Mouse (Mus musculus): ENCODE measurements at regions not wholly inside any gene's neighbourhood (a gene's known extent, or its start where the extent isn't known, plus 50 kb on each side); places are given as distances from the start of the nearest gene placed in this dataset.

DNA sequence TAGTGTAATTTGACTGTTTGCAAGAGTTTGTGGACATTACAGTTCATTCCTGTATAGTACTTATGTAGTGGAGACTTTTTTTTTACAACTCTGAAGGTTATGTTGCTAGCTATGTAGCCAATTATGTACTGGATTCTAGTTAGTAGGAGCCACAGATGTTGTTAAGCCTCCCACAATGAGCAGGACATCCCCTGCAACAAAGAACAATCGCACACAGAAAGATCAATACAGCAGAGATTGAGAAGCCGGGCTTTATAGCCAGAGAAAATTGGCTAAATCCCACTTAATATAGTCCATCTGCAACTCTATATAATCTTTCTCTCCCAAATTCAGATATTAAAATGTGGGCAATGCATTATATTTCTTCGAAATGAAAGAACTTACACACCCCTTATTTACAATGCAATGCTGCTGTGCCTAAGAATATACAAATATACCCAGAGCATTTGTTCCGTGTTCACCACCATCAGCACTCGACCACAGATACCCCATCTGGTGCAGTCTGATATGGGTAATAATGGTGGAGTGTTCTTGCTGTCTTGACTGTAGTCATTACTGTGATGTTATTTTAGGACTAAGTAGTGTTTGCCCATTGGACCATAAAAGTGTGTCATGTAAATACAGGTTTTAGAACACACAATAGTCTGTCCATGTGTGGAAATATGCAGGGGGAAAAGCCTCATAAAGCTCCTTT lies 1351.9 kb upstream of the Zeb2 start:
- DNase-seq = no peak

DNA sequence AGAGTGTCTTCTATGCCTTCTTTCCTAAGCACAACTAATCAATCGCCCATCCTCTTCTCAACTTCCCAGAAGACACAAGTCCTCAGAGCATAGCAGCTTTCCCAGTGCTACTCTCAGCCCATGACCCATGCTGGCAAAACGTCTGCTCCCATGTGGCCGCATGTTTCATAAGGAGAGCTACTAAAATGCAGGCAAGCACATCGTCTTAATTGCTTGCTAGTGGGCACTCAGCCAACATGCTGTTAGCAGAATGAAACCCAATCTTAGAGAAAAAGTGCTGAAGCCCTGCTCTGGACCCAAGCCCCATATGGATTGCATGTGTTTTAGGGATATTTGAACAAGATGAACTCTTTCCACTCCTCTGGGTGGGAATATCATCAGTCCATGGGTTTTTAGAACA lies 1348.2 kb upstream of the Zeb2 start:
- DNase-seq = no peak

DNA sequence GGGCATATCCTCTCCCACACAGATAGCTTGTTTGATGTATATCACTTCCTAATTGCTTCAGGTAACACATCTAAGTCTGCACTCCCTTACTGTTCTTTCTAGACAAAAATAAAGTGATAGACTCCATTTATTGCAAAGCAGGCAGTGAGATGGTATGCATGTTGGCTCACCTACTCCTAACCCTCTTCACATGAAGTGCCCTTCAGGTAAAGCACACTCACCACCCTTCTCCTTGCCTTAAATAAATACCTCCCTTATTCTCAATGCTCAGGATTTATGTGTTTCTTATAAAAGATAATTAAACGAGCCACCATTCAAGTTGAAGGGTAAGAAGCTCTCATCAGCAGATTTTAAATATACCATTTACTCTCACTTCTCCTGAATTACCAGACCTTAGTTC lies 1347.7 kb upstream of the Zeb2 start:
- DNase-seq = no peak

DNA sequence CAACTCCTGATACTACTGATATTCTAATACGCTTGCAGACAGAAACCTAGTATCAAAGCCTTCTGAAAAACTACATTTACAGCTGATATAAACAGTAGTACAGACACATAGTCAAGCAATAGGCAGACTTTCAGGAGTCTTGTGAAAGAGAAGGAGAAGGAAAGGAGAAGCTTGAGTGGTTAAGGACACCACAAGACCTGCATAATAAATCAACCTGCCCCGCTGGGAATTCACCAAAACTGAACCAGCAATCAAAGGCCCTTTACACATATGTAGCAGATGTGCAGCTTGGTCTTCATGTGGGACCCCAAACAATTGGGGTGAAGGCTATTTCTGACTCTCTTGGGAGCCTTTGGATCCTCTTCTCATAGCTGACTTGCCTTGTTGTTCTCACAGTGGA lies 1345.5 kb upstream of the Zeb2 start:
- DNase-seq = no peak

DNA sequence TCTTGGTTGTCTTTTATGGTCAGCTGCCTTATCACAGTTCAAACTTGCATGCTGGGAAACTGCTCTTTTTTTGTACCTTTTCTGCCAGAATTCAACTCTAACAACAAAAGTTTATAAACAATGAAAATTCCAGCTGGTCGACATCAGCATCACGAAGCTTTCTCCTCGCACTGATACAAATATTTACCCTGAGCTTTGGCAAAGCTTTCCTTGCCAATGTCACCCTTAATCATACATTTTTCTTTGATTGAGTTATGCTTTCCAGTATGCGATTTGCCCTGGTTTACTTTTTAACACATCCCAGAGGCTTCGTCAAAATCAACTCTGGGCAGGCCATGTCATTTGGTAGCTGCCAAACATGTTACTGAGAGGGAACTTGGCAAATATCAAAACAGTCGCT lies 1333.5 kb upstream of the Zeb2 start:
- DNase-seq = no peak

DNA sequence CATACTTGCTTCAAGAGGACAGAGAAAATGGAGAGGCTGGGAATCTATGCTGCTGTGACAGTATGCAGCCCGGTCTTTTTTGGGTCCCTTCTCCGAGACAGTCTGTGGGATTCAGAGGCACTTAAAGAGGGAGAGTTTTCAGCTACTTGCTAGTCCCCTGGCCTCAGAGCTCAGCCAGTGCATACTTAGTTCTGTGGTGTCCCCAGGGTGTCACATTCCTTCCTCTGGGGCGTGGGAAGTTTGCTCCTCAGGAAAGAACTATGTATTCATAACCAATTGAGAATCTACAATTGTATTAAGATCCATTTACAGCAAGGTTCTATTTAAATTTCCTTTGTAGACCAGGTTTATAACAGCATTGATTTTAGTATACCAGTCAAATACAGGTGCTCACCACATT lies 1328.1 kb upstream of the Zeb2 start:
- no peak for DNase-seq

DNA sequence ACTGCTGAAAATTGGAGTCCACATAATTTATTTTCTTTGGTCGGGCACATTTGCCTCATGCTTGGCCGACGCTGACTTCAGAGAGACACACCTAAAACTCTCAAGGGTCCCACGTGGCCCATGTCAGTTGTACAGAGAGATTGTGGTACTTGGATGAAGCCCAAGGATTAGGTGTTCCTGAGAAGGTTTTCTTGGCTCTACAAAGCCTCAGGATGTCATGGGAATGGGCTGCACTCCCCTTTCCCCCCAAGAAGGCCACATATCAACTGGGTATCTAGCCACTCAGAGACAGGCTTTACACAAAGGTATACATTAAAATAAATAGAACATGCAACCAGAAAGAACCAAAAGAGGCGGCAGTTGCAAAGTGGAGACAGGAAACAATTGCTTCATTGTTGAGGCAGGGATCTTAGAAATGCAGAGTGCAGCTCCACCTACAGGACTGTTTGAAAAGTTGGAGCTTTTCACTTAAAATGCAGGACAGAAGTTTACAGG lies 1326.5 kb upstream of the Zeb2 start:
- DNase-seq = no peak

DNA sequence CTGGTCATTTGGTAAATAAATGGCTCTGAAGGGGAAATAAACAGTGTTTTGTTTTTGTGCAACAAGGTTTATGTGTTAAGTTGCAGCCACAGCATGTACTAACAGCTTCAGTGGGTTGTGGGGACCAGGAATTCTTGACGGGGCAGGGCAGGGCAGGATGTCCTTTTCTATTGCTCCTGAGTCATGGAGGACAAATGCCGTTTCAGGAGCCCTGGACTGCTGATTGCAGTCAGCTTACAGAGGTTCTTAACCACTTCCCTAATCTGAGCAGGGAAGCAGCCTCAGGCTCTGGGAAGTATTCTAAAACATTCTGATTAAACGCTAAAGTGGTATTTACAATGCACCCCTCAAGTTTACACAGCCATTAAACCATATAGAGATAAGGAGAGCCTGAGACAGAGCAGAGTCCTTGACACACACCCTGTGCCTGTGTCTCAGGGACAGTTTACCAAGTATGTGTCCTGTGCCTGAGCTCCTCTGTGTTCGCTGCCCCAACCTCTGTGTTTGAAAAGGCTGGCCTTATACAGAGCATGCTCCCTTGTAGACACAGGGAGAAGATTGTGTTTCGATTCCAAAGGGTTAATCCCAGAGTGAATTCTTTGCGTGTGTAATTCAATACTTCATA lies 1326.0 kb upstream of the Zeb2 start:
- DNase-seq = no peak

DNA sequence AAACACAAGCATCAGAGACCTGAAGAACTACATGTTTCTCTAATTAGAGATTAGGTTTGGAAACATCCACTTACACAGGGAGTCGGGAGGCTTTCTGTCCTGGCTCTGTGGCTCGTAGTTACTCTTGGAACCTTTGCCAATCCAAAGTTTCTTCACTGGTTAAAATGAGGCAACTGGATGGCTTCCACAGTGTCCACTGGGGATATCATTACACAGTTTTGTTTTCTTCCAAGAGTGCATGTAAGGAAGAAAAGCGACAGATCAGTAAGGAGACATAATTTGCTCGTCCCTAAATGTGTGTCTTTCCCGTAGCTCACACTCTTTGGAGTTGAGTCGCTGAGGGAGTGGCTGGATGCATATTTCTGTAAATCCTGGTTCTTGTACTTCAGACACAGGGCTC lies 1325.4 kb upstream of the Zeb2 start:
- no peak for DNase-seq

DNA sequence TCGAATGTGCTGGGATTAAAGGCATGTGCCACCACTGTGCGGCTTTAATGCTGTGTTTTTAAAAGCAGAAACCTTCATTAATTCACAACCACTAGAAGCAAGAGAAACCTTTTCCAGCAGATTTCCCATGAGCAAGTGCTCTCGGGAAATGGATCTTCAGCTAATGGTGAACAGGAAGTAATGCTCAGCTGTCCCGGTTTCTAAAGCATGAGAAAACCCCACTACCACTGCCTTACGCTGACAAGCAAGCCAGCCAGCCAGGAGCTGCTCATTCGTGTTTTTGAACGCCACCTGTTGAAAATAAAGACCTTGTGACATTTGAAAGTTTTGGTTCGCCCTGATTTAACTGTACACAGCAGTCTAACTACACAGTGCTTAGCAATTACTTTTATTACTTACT lies 1324.7 kb upstream of the Zeb2 start:
- DNase-seq = no peak

DNA sequence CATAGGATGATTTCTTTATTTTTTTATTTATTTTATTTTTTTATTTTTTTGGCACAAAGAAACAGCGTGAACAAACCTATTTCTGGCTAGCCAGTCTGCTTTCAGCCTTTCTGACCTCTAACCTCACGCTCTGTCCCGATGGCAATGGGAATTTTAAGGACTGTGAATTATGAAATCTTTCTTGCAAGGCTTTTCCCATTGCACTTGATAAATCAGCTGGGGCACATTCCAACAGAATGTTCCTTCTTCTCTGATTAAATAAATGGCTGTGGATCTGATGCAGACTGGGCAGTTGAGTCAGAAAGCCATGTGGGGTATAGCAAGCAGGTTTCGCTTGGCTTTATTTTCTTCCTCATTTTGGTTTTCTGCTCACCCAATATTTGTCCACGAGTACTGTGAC lies 1324.2 kb upstream of the Zeb2 start:
- DNase-seq = no peak

DNA sequence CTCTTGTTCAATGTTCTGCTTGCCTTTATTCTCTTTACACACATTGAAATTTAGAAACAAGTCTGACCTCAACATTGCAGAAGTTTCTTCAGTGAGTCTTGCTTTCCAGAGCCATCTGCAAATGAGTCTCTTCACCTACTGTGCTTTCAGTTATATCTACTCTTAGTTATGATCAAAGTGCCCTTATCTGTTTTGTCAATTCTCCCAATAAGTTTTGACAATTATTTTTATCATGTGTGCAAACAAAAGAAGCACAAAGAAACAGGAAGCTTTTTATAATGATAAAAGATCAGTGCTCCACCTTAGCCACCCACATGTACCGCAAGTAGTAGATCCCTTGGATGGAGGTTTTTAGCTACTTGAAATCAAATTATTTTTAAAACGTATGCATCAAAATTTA lies 1322.8 kb upstream of the Zeb2 start:
- DNase-seq = no peak

DNA sequence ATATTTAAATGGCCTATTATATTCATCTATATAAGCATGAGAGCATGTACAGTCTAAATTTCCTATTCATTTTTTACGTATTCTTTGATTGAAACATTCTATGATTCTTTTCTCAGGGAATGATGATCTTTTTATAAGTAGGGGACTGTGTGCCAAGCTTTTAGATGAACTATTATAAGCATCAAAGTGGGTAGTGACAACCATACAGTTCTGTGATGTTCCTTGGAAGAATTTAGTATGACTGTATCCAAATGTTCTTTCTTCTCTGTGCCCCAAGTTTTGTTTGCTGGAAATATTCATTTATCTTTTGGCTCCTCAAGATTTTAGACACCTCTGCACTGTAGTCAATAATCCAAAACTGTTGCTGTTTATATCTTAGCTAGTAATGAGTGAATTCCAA lies 1301.1 kb upstream of the Zeb2 start:
- DNase-seq = no peak

DNA sequence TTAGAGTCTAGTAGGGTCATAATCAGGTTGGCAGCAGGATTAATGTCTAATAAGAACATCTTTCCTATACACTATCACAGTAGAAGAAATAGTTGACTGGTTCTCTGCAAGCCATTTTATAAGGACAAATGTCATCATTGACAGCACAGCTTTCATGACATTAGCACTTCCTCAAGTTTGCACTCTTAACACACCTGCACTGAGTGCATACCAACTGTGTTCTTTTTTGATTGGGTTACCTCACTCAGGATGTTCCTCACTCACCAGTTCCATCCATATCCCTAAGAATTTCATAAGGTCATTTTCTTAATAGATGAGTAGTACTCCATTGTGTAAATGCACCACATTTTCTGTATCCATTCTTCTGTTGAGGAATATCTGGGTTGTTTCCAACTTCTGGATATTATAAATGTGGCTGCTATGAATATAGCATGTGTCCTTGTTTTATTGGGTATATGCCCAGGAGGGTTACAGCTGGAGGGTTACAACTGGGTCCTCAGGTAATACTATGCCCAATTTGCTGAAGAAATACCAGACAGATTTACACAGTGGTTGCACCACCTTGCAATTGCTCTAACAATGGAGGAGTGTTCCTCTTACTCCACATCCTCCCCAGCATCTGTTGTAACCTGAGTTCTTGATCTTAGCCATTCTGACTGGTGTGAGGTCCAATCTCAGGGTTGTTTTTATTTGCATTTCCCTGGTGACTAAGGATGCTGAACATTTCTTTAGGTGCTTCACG lies 1285.3 kb upstream of the Zeb2 start:
- no peak for DNase-seq

DNA sequence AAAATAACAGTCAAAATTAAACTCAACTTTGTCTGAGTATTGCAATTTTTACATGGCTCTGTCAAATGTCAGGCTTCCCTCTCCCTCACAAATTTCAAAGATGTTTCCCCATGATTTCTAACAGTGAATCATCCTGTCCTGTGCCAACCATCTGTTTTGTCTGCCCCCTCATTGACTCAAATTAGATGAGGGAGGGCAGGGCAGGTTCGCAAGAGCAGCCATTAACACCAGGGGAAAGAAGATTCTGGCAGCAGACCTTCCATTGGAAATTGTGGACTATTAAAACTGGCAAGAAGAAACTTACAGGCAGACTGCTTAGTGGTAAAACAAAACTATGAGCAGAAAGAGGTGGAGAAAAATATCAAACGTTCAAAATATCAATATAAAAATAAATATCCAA lies 1277.0 kb upstream of the Zeb2 start:
- no peak for DNase-seq

DNA sequence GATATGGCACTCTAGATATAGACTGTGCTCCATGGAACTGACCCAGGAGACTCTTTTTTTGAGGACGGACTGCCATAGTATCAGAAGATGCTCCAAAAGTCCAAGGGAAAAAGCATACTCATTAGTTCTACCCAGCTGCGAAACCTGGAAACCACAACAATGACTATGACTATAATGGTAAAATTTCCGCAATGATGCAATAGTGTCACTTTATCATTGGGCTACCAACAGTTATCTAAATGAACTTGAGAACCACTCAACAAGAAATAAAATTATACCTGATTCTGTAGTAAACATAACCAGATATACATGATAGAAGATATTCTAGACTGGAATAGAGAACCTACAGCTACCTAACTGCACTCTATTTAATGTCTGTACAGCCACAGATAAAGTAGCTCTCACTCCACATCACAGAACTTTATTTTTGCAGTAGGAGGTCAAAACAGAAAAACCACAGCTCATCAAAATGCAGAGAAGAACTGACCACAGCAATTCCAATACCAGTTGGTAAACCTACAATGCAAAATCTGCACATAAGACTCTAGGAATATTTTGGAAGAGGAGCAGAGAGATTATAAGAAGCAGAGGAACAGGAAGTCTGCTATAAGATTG lies 1255.8 kb upstream of the Zeb2 start:
- DNase-seq = no peak

DNA sequence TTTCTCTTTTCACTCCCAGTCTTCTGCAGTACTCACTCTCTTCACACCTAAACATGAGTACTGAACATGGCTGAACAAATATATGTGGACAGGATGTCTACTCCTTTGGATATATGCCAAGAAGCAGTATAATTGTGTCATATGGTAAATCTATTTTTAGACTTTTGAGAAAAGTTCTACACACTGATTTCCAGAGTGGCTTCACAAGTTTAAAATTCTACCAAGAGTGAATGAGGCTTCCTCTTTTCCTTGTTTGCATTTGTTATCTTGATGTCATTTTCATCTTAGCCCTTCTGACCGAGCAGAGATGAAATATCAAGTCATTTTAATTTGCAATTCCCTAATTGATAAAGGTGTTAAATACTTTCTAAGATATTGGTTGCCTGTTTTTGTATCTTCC lies 1254.6 kb upstream of the Zeb2 start:
- no peak for DNase-seq

DNA sequence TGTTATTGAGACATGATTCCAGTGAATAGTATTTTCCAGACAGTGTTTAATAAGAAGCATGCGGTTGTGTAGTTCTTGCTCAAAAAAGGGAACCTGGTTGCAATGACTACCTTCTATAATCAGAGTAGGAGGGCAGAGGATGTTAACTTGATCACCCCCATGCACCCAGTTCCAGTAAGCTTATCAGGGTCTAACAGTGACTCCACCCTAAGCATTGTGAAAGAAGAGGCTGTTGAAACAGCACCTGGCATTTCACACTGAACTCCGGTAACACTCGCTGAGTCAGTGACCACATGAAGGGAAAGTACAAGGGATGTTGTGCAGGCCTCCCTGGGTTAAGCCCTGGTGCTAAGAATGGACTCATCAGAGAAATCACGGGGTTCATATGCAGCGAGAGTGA lies 1253.8 kb upstream of the Zeb2 start:
- no peak for DNase-seq

DNA sequence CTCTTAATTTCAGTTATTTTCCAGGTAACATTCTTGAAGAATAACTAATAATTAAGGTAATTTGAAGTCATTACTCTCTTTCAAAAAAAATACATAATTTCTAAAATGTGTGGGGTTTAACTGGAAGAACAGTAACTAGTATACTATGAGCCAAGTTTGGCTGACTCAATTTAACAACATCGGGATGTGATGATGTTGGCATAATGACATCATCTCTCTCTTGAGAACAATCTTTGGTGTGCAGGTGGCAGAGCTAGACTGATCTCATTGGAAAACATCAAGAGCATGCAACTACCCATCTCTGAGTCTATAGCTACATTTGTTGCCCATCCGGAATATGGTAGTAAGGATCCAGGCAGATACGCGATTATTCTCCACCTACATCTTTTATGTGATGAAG lies 1251.7 kb upstream of the Zeb2 start:
- DNase-seq = no peak

DNA sequence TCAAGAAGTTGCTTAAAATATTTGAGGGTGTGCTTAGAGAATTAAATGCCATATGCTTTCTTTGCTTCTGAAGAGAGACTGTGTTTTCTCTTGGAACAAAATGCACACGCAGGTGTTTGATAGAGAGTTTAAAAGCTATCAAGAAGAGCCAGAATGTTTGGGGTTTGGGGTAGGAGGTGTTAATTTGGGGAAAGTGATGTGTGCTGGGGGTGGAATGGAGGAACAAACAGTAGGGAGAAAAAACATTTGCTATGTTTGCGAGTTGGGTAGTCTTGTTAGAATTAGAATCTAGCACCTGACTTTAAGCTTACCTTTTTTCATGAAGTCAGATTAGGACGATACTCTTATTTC lies 1248.9 kb upstream of the Zeb2 start:
- DNase-seq = no peak

DNA sequence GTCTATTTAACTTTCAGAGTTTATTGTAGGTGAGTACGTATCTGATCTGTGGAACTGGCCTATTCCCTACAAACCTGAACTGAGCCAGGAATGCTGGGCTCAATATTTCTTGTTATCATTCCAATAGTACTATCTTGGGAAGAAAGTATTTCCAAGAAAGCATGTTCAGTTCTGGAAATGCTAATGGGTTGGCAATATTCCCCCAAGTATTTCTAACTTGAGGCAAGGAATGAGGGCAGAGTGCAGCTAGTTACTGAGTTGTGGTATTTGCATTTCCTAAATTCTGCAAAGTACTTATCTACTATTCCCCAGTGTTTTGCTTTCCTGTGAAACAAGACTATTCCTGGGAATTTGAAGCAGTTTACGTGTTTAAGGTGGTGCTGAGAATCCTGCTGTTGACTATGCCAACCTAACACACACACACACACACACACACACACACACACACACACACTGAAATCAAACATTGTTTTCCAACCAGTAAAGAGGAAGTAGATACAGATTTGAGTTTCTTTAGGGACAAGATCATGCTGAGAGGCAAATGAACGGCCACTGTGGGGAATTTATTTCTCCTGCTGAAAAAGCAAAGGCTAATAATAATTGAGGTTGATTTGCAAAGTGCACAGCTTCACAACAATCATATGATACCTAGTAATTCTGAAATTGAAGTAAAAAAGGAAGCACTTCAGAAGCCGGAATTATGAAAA lies 1248.4 kb upstream of the Zeb2 start:
- DNase-seq = no peak

DNA sequence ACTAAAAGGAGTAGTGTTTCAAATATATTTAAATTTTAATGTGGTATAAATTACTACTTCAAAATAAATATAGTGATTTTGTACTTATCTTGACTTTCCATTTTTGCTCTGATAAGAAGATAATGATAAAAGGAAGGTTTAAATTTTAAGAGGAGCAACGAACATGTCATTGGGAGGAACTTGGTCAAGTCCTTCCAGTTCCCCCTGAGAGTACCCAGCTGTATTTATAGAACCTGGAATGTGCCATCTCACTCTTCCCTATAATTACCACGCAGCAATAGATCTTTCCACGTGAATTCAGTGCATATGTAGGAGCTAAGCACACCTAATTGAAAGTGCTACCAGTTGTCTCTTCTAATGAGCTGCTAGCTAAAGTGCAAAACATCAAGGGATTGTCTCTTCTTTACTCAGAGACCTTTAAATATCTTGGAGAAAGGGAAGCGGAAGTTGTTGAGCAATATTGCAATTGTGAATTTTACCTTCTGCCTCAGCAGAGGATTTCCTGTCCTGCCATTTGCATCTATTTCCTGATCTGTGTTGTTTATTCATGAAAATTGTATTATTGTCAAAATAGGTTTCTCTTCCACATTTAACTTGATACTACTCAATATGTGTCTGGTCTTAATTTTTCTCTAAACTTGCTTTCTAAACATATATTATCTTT lies 1243.0 kb upstream of the Zeb2 start:
- DNase-seq = no peak

DNA sequence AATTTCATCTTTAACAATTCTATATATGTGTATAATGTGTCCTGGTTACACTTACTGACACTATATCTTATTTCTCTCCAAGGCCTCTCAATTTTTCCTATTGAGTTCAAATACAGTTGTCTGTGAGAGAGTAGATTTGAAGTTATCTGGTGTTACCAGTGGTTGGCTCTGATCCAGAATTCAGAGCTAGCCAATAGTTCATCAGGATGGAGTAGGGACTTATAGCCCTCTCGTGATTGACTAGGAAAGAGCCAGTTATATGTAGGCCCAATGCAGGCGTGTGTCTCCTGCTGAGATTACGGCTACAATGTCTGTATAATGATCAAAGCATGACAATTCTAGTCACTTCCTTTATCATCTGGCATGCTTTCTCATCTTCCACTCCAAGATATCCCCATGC lies 1241.0 kb upstream of the Zeb2 start:
- no peak for DNase-seq
